Mouse (Mus musculus) frontal cortex, postnatal 36 days (tissue): Measurements from ENCODE around the gene Tbc1d22a.

ENCODE experiments used
- DNase-seq, 2 experiments: peaks; one replicate each; pipeline ENCODE4 v3.0.0; 2022; ENCODE audit warnings: low spot score in 2 of 2

The Tbc1d22a gene

DNA sequence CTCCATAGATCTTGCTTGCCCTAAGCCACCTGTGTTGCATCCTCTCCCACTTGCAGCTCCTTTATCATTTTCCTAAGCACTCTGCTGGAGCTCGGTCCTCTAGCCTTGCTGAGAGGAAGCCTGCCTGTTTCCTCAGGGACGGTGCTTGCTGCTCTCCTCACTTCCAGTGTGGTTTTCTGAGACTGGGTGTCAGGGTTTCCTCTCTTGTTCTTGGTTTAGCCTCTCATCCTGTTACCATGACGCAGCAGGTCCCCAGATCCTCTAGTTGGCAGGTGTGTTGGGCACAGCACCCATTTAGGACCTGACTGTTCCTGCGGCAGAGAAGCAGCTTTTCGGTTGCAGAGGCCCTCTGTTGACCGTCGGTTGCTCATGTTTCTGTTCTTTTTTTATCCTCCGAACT, 172.1 kb downstream of the Tbc1d22a start:
- DNase-seq, result no peak

DNA sequence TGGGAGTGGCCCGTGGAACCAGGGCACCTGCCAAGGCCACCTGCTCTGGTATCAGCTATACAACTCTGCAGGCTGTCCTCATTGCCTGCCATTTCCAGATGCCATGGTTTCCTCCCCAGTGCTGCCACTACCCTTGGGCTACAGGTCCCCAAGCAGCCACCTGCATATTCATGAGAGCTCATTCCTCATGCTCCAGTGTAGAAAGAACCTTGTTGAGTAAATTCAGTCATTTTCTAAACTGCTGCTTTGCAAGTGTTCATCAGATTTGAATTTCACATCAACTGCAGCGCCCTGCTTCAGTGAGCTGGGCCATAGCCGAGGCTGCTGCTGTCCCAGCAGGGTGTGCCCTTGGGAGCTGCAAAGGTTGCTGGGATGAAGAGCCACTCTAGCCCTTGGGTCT, 174.3 kb downstream of the Tbc1d22a start:
- no peak for DNase-seq

DNA sequence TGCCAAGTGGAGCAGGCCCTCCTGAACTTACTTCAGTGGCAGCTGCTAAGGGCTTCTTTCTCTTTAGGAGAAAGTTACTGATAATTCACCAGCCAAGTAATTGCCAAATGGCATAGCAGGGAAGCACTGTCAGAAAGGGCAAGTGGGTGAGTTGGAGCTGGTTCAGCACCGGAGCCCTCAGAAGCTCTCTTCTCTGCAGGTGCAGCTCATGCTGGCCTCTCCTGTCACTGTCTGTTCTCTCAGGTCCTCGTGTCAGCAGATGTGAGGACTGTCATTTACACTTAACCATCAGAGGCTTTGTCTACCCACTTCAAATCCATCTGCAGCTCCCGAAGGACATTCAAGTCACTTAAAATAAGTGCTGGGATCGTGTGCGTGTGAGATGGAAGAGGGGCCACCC, 190.6 kb downstream of the Tbc1d22a start:
- no peak for DNase-seq

DNA sequence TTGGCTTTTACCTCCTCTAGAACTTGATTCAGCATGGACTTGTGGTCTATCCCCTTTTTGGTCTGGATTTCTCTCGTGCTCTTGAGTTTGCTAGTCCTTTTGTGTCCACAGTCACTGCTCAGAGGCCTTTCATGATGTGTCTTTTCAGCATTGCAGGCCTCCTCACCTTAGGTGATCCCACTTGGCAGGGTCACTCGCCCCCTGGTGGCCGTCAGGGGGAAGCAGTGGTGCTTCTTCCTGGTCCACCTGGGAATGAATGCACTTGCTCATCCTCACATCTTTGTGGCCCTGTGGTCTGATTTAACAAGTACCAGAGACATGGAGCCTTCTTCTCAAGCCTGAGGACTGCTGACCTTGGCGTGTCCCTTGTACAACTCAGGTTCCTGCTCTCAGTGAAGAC, 191.3 kb downstream of the Tbc1d22a start:
- DNase-seq, result peak; percentile 26 to 36

DNA sequence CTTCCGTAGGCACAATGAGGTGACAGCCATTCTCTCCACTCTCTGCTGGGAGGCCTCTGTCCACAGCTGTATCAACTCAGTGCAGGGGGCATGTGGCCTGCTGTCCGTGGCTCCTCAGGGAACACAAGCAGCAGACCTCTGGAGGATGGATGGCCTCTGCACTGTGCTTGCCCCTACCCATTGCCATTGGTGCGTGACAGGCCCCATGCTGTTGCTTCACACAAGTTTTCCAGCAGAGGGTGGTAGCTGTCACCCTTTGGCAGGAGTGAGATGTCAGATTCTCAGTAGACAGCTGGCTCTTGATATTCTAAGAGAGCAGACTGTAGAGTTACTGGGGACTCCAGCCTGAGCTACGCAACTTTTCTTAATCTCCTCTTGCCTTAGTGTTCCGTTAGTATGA, 195.1 kb downstream of the Tbc1d22a start:
- DNase-seq, result peak in 1 of 2 experiments; percentile 23

DNA sequence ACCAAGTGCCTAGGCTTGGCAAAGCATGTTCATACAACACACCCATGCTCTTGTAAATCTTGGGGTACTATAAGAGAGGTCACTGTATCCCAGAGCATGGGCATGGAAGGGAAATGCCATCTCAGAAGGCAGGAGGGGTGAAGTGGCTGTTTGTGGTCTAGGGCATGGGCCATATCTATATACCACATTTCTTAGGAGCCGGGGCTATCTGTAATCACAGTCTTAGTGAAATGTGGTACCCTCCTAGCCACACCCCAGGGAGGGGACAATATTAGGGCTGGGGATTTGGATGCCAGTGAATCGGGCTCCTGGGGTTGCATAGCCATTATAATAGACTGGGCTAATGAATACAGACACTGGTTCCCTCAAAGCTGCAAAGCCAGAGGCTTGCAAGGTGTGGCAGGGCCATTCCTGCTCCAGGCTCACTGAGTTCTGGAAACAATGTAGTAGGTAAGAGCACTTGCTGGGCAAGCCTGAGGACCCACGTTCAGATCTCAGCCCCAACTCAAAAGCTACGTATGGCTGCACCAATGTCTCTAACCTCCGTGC, 197.3 kb downstream of the Tbc1d22a start:
- DNase-seq, result no peak

DNA sequence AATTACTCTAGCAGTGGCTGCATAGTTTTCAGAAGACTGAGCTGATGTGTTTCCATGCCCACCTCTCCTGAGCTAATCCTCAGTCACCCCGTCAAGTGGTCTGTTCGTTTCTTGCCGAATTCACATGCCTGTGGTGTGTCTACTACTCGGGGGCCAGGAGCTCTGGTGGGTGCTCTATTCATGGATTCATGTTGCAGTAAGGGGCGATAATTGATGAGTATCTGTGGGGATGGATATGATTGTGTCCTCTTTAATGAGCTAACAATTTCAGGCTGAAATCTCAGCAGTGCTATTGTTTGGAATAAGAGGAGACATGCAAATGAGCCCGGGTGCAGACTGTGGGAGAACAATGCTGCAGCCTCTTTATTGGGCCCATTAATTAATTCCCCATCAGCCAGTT, 201.7 kb downstream of the Tbc1d22a start:
- DNase-seq, result no peak

DNA sequence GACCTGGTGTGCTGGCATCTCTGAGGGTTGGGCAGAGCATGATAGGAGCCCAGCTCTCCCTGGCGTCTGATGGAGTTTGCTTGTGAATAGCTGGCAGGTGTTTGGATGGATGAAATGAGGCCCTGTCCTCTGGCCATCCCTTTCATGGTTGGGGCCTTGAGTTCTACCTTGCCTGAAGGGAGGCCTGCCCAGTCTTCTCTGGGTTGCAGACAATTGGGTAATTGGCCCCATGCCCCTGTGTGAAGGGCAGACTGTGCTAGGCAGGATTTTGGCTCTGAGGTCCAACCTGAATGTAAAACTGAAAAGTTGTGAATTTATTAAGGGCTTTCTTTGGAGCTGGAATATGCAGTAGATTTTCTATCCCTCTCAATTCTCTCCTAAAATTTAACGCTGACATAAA, 204.2 kb downstream of the Tbc1d22a start:
- no peak for DNase-seq

DNA sequence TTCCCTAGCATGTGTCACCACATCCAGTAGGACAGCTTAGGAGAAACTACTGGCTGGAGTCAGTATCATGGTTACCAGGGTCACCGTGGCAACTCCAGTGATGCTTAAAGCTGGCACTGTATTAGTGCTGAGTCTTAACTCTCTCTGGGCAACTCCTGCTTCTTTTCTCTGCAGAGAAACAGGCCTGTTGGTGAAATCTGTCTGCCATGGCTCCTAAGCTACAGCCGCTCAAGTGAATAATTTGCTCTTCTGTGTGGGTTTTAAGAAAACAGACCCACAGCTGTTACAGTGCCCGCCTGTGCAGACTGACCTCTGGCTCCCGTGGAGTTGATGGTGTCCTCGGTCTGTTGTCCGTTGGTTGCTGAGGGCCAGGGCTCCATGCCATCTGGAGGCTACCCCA, 205.4 kb downstream of the Tbc1d22a start:
- peak in 1 of 2 experiments; percentile 29 for DNase-seq

DNA sequence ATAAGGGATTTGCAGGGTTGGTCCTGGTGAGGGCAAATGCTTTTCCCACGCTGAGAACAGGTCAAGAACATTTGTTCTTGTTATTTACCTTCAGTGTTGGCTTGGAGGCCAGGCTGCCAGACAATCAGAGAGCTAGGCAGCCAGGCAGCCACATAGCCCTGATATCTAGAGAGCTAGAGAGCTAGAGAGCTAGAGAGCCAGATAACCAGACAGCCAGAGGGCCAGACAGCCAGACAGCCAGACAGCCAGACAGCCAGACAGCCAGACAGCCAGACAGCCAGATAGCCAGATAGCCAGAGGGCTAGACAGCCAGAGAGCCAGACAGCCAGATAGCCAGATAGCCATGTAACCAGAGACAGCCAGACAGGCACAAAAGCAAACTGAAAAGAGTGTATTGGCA, 208.6 kb downstream of the Tbc1d22a start:
- DNase-seq, result no peak

DNA sequence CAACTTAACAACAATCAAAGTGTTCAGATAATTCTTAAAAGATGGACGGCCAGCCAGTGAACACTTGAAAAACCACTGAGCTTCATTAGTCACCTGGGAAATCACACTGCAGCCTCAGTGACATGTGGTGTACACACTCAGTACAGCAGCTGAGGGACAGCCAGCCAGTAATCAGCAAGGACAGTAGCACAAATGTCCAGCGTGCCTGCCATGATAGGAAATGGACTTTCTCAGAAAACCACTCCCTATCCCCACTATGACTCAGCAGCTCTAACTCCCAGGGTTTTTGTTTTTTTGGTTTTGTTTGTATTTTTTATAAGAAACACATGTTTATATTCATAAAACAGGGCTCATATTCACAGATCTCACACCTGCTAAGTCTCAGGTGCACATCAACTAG, 209.6 kb downstream of the Tbc1d22a start:
- no peak for DNase-seq

DNA sequence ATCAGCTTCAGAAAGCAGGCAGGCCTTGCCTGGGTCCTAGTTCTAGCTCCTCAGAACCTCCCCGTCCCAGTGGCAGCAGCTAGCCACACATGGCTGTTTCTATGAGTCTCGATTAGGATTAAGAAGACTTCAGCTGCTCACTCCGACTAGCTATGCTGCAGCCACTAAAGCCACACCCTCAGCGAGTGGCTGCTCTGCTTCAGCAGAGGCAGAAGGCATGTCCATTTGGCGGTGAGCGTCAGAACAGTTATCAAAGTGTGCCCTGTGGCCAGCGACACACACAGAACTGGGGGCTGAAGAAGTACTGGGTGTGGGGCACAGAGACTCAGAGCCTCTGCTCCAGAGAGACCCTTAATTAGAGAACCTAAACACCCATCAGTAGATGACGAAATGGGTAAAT, 210.7 kb downstream of the Tbc1d22a start:
- DNase-seq, result no peak

DNA sequence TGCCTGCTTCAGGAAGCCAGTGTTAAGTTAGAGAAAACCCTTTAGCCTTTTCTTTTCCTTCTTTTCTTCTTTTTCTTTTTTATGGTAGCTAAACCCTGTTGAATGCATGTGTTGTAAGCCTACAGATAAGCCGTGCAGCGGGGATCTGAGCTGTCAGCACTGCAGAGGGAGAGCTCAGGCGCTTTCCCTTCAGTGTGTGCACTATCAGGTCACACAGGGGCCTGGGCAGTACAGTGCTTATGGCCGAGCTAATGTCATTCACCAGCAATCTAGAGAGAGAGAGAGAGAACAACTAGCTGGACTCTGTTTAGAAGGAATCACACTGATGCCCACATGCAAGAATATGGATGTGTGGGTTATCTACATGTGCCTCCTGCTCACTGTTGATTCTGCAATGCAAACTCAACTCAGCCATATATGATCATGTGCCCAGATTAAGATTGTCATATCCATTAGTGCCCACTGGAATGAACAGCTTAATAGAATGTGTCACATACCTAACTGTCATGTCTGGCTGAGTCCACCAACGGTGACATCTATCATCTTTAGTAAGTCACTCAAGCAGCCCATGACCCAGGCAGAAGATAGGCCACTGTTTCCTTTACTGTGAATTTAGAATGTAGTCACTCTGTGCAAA, 212.2 kb downstream of the Tbc1d22a start:
- no peak for DNase-seq

DNA sequence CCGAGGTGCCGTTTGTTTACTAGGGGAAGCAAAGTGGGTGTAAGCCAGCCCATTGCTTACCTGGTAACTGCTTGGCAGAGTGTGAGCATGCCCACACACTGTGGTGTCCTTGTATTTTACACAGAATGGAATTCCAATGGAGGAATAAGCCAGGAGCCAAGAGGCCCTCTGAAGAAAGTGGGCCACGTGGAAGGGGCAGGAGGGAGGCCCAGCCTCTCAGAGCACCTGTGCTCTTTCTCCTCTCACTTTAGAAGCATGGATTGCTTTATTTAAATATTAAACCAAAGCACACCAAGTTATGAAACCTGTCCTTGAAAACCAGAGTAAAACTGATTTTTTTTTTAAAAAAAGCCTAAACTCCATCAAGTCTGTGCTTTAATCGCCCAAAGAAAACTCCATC, 213.2 kb downstream of the Tbc1d22a start:
- no peak for DNase-seq

DNA sequence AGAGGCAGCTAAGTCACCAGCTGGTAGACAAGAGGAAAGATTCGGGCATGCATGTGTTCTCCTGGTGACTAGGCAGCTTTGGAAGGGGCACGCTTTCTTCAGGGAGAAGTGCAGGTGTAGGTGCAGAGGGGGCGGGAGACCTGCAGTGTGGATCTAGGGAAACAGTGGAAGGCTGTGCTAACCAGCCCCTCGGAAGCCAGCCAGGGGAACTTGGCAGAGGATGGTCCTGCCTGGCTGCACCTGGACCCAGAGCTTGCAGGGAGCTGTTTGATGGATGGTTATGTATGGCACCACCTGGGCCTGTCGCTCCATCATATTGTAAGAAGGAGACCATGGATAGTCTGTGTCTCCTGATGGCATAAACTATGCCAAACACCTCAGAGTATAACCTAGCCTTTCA, 214.2 kb downstream of the Tbc1d22a start:
- DNase-seq, result no peak

DNA sequence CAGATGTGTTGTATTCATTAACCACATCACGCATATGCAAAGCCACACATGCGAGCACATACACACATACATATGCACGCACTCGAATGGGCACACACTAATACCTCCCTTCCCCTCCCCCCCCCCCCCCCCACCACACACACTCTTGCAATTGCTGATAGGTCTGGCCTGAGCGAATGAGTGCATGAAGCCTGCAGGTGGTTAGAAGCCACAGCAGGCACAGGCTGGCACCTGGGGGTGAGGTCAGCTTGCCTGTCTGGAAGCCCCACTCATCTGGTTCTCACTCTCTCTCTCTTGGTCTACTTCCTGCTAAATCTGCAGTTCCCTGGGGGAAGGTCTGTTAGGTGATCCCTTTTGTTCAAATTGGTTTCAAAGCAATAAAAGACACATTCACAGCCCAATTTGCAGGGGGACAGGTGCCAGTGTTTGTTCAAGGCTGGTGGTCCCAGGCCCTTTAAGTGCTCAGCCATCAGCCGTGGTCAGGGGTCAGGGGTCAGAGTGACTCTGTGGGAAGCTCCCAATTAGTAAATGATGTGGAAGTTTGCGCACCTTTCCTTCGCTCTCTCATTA, 215.6 kb downstream of the Tbc1d22a start:
- DNase-seq, result no peak

DNA sequence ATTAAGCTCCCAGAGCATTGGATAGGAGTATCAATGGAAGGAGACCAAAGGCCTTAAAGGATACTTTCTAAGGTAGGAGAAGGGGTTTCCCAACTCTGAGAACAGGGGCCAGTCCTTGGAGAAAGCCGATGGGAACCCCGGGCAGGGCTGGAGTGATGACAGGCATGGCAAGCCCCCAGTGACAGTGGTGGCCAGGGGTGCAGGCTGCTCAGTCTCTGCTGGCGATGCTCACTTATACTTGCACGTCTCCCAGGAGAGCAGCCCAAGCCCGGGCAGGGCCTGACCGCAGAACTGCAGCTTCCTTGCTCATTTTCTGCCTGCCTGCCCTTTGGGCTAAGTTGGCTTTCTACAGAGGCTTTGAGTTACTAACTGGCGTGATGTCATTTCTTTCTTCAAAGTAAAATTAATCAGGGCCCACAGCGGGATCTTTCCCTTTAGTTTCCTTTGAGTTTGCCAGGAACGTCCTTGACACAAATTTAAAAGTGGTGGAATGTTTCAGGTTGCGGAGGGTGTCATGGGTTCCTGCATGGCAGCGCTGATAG, 217.4 kb downstream of the Tbc1d22a start:
- no peak for DNase-seq

DNA sequence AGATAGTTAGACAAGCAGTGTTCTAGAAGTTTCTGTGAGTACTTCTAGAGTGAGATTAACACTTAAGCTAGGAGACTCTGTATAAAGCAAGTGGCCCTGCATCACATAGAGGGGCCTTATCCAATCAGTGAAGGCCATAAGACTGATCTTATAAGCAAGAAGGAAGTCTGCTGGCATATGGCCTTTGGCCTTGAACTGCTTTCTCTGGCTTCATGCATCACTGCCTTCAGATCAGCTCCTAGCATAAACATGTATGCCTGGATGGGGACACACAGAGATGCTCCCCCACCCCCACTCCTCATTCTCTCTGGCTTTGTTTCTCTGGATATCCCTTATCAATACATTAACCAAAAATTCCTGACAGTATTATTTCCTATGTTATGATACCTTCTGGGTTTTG, 218.5 kb downstream of the Tbc1d22a start:
- no peak for DNase-seq

DNA sequence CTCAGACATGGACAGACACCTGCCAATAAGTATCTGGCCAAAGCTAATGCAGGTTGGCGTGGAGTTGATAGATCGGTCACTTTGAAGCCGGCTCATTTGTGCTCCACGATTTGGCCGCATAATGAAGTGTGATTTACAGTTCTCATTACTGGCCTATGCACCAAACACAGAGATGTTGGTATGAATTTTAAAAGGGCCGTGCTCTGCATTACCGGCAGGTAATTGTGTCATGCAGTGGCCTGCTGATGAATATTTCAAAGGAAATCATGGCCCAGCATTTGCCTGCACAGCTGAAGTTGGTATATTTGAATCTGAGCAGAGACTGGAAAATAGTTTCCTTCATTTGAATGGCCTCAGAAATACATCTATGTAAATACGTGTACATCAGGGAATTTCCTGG, 219.1 kb downstream of the Tbc1d22a start:
- DNase-seq, result no peak

DNA sequence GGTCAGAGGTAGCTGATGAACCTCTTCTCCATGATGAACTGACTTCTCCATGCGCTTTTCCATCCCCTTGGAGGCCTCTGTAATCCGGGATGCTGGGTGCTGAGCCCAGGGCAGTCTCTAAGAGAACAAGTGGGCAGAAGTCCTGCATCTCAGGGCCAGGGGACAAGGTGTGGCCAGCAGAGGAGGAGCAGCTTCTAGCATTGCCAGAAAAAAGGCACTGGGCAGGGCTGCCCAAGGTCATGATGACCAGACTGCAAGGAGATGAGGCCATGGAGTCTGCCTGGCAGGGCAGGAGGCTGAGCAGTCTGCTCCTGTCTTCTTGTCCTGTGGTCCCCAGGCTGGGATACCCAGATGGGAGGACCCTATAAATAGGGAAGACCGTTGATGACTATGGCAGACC, 220.0 kb downstream of the Tbc1d22a start:
- DNase-seq, result no peak

DNA sequence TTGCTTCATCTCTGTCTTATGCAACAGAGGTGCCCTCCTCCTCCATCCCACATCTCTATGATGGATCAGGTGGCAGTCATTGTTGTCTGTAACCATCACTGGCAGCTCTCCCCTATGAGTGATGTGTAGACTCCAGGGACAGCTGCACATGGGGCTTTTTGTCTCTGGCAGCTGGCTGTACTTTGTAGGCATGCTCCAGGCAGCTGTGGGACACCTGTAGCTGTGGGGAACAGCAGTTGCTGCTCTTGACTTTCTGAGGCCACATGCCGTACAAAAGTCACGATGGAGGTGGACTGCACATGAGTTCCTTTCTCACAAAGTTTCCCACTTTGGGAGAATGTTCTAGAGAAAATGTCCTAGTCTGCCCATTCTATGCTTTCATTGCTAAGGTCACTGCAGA, 223.1 kb downstream of the Tbc1d22a start:
- DNase-seq, result no peak

DNA sequence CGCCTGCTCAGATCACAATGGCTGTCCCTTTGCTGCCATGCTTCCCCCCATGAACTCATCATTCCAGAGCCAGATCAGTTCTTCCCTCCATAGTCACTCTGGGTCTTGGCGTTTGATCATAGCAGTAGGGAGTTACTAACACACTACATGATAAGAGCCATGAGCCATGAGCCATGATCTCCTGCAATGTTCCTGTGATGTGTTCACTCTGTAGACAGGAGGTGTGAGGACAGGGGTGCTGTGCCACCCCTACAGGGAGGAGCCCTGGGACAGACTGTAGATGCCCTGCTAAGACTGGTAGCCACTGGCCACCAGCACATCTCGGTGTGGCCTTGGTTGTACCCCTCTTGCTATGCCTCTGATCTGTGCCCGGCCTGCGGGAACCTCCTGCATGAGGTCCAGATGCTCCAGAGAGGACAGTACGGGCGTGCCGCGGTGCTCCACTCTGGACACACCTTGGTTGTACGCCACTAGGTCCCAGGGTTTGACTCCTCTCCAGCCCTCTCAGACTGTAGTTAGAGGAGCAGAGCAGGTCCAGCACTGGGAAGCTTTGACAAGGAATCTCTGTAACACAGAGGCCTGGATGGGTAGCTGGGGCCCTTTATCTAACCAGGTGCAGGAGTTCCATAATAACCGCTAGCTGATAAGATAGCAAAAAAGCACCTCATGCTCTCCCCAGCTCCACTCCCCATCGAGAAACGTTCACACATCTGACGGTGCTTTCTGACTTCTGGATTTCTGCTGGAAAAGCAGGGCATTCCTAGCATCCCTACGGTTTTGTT, 224.9 kb downstream of the Tbc1d22a start:
- DNase-seq, result no peak

DNA sequence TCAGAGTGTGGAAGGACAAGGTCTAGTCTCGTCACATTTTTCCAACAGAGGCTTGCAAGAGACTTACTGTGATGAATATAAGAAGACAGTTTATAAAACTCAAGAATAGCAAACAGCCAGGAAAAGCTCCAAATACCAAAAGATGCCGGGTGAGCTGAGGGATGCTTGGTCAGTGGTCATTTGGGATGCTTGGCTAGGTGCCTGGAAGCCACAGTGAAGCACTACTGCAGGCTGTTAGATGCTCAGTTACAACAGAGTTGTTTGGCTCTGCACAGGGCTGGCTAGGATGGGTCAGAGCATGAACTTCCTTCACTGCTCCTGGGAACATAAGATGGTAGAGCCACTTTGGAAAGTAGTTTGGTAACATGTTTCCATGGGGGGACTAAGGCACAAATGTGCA, 230.0 kb downstream of the Tbc1d22a start:
- no peak for DNase-seq
